In the genomic region with DNA sequence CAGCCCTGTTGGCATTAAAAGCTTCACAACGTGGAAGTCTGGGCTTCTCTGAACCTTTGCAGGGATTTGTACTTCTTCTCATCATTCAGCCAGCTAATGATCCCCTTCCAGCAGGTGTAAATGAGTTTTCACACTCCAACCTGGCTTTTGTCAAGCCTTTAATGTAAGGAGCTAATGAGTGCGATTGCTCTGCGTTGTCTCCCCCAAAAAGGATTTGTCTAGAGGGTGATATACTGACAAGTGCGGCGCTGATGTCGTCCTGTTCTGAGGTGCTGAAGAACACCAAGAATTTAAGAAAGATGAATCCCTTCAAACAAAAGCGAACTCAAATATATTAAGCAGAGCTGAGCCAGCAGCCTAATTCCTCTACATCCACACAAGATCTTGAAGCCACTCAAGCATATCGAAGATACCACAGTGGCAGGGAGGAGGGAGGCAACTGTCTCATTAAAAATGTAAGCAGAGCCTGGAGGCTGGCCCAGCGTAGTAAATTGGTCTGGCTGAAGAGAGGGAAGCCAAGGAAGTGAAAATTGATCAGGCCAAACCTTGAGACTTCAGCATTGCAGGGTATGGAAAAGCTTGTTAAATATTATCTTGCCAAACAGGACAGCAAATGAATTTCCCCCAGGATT, we compare ENCODE assay signal across 18 mouse cellular contexts.
DNase-seq lines count a peak whose midpoint lies in the region; ATAC-seq and TF ChIP-seq lines count a peak whose summit lies in the region.
"Had no signal": no experiment of that assay in that cellular context is flagged by ENCODE, and none has a peak within 500 bp of the region (broad histone marks: within the 10 kb centered on the region; RNA-seq: fewer than 3 reads in every experiment).

No protein-coding gene starts in this region.

- H3K4me3 ChIP-seq in embryonic facial prominence, embryonic 11.5 days (ENCODE audit: low read depth, low read length): no peak overlapping the region
- H3K4me3 ChIP-seq in embryonic facial prominence, embryonic 10.5 days: no peak overlapping the region
- no peak overlapping the region for H3K4me3 ChIP-seq in kidney, embryonic 14.5 days (ENCODE audit: low read length)
- no peak overlapping the region for H3K4me3 ChIP-seq in midbrain, postnatal 0 days (ENCODE audit: low read depth, low read length)
- H3K4me3 ChIP-seq in midbrain, embryonic 11.5 days (ENCODE audit: low read depth, low read length): no peak overlapping the region
- H3K4me3 ChIP-seq: embryonic facial prominence, embryonic 13.5 days; heart, embryonic 12.5 days; stomach, embryonic 15.5 days had no signal

- no peaks in the 10 kb centered on the region for H3K4me1 ChIP-seq in embryonic facial prominence, embryonic 11.5 days (ENCODE audit: control insufficient read depth, insufficient read depth, low read length)
- H3K4me1 ChIP-seq in embryonic facial prominence, embryonic 10.5 days: no peaks in the 10 kb centered on the region
- H3K4me1 ChIP-seq in kidney, embryonic 14.5 days (ENCODE audit: control insufficient read depth, insufficient read depth, low read length): 0 out of 2 replicates have a peak, but pooled peaks cover 3% of the 10 kb centered on the region
- H3K4me1 ChIP-seq in midbrain, postnatal 0 days (ENCODE audit: insufficient read depth, low read length): no peaks in the 10 kb centered on the region
- H3K4me1 ChIP-seq in midbrain, embryonic 11.5 days (ENCODE audit: control insufficient read depth, insufficient read depth, low read length): no peaks in the 10 kb centered on the region
- H3K4me1 ChIP-seq: embryonic facial prominence, embryonic 13.5 days; heart, embryonic 12.5 days; stomach, embryonic 15.5 days had no signal

- H3K27me3 ChIP-seq in embryonic facial prominence, embryonic 11.5 days (ENCODE audit: control insufficient read depth, insufficient read depth, low read length): no peaks in the 10 kb centered on the region
- no peaks in the 10 kb centered on the region for H3K27me3 ChIP-seq in embryonic facial prominence, embryonic 10.5 days (replicated peaks; ENCODE audit: low read depth, poor library complexity, severe bottlenecking)
- H3K27me3 ChIP-seq in kidney, embryonic 14.5 days (ENCODE audit: control insufficient read depth, insufficient read depth, low read length): no peaks in the 10 kb centered on the region
- H3K27me3 ChIP-seq in midbrain, postnatal 0 days (ENCODE audit: insufficient read depth, low read length): no peaks in the 10 kb centered on the region
- no peaks in the 10 kb centered on the region for H3K27me3 ChIP-seq in midbrain, embryonic 11.5 days (ENCODE audit: control insufficient read depth, insufficient read depth, low read length)
- H3K27me3 ChIP-seq: embryonic facial prominence, embryonic 13.5 days; heart, embryonic 12.5 days; stomach, embryonic 15.5 days had no signal

- ATAC-seq in embryonic facial prominence, embryonic 11.5 days (replicated peaks; ENCODE audit: insufficient number of reproducible peaks, low FRiP score, low TSS enrichment, low read depth): no peak
- ATAC-seq in kidney, embryonic 14.5 days (ENCODE audit: low FRiP score, low TSS enrichment): peak; percentile 87
- ATAC-seq in midbrain, postnatal 0 days (ENCODE audit: low FRiP score): no peak
- no peak for ATAC-seq in midbrain, embryonic 11.5 days (ENCODE audit: low FRiP score)
- ATAC-seq: inflammation-experienced regulatory T-cells, adult 6 months; liver, postnatal 0 days had no signal

- no peaks in the 10 kb centered on the region for H3K36me3 ChIP-seq in embryonic facial prominence, embryonic 11.5 days (replicated peaks; ENCODE audit: control insufficient read depth, insufficient read depth, low read depth, low read length)
- H3K36me3 ChIP-seq in embryonic facial prominence, embryonic 10.5 days (replicated peaks): no peaks in the 10 kb centered on the region
- no peaks in the 10 kb centered on the region for H3K36me3 ChIP-seq in kidney, embryonic 14.5 days (ENCODE audit: control insufficient read depth, insufficient read depth, low read length)
- H3K36me3 ChIP-seq in midbrain, postnatal 0 days (ENCODE audit: insufficient read depth, low read length): no peaks in the 10 kb centered on the region
- H3K36me3 ChIP-seq in midbrain, embryonic 11.5 days (ENCODE audit: control insufficient read depth, insufficient read depth, low read length): no peaks in the 10 kb centered on the region
- H3K36me3 ChIP-seq: embryonic facial prominence, embryonic 13.5 days; heart, embryonic 12.5 days; stomach, embryonic 15.5 days had no signal

- peak; percentile 4 for DNase-seq in embryonic facial prominence, embryonic 11.5 days (ENCODE audit: low spot score)
- DNase-seq in embryonic facial prominence, embryonic 10.5 days (ENCODE audit: low spot score): no peak
- no peak for DNase-seq in kidney, adult 9 months
- peak; percentile 46 for DNase-seq in midbrain, postnatal 0 days (ENCODE audit: low spot score)
- DNase-seq in midbrain, embryonic 11.5 days (ENCODE audit: low spot score, missing footprints): no peak
- no peak for DNase-seq in thymus, postnatal 0 days (ENCODE audit: low spot score)
- DNase-seq: adrenal gland, postnatal 25 days; B cell, adult 2 months; kidney, postnatal 36 days; liver; liver, postnatal 0 days; right cerebral cortex, postnatal 14 days; thymus, adult 2 months had no signal

- 66% methylated on average over 9 of the region's 9 CpGs for WGBS in embryonic facial prominence, embryonic 11.5 days
- 68% methylated on average over 9 of the region's 9 CpGs for WGBS in embryonic facial prominence, embryonic 10.5 days
- 28% methylated on average over 9 of the region's 9 CpGs for WGBS in kidney, embryonic 14.5 days
- WGBS in midbrain, postnatal 0 days: 40% methylated on average over 9 of the region's 9 CpGs
- WGBS in midbrain, embryonic 11.5 days: 54% methylated on average over 9 of the region's 9 CpGs

- H3K27ac ChIP-seq in embryonic facial prominence, embryonic 11.5 days (replicated peaks; ENCODE audit: low read depth, low read length): no peak overlapping the region
- no peak overlapping the region for H3K27ac ChIP-seq in embryonic facial prominence, embryonic 10.5 days (replicated peaks)
- peak overlapping the region; percentile 2; the same call in 1 of the 2 replicates for H3K27ac ChIP-seq in kidney, embryonic 14.5 days (ENCODE audit: low read depth, low read length)
- H3K27ac ChIP-seq in midbrain, postnatal 0 days (ENCODE audit: low read depth, low read length): no peak overlapping the region
- H3K27ac ChIP-seq in midbrain, embryonic 11.5 days (ENCODE audit: low read depth, low read length): no peak overlapping the region
- H3K27ac ChIP-seq: embryonic facial prominence, embryonic 13.5 days; stomach, embryonic 15.5 days had no signal

- H3K9ac ChIP-seq in embryonic facial prominence, embryonic 11.5 days (replicated peaks; ENCODE audit: low read length): no peak overlapping the region
- H3K9ac ChIP-seq in kidney, embryonic 14.5 days (ENCODE audit: low read depth, low read length): no peak overlapping the region
- H3K9ac ChIP-seq in midbrain, postnatal 0 days (replicated peaks; ENCODE audit: low read length, poor library complexity, severe bottlenecking): no peak overlapping the region
- no peak overlapping the region for H3K9ac ChIP-seq in midbrain, embryonic 11.5 days (ENCODE audit: low read length)
- H3K9ac ChIP-seq: embryonic facial prominence, embryonic 13.5 days; heart, embryonic 12.5 days; liver, postnatal 0 days; stomach, embryonic 15.5 days had no signal

- no peak overlapping the region for H3K4me2 ChIP-seq in embryonic facial prominence, embryonic 11.5 days (ENCODE audit: low read depth, low read length)
- H3K4me2 ChIP-seq in kidney, embryonic 14.5 days (replicated peaks; ENCODE audit: low read depth, low read length): no peak overlapping the region
- H3K4me2 ChIP-seq in midbrain, postnatal 0 days (ENCODE audit: low read depth, low read length, poor library complexity, severe bottlenecking): no peak overlapping the region
- H3K4me2 ChIP-seq in midbrain, embryonic 11.5 days: no peak overlapping the region
- H3K4me2 ChIP-seq: embryonic facial prominence, embryonic 13.5 days; heart, embryonic 12.5 days; stomach, embryonic 15.5 days had no signal

- no peaks in the 10 kb centered on the region for H3K9me3 ChIP-seq in embryonic facial prominence, embryonic 11.5 days (replicated peaks; ENCODE audit: control insufficient read depth, low read length)
- no peaks in the 10 kb centered on the region for H3K9me3 ChIP-seq in embryonic facial prominence, embryonic 10.5 days
- H3K9me3 ChIP-seq in kidney, embryonic 14.5 days (ENCODE audit: control insufficient read depth, low read length): no peaks in the 10 kb centered on the region
- no peaks in the 10 kb centered on the region for H3K9me3 ChIP-seq in midbrain, postnatal 0 days (ENCODE audit: low read length)
- no peaks in the 10 kb centered on the region for H3K9me3 ChIP-seq in midbrain, embryonic 11.5 days (ENCODE audit: control insufficient read depth, low read length)
- H3K9me3 ChIP-seq: embryonic facial prominence, embryonic 13.5 days; heart, embryonic 12.5 days; stomach, embryonic 15.5 days had no signal

- TF ChIP-seq CTCF in midbrain, postnatal 0 days (IDR thresholded peaks at IDR 0.05): no peak

Comparison
In these comparisons a context has a peak if more than half of its experiments do, and no peak if none do; other contexts are left out.
1. DNase-seq: peak in embryonic facial prominence, embryonic 11.5 days (single experiment) and midbrain, postnatal 0 days (single experiment); none in embryonic facial prominence, embryonic 10.5 days (single experiment), kidney, adult 9 months (single experiment), midbrain, embryonic 11.5 days (single experiment) and thymus, postnatal 0 days (single experiment).